Mouse (Mus musculus) megakaryocyte, embryonic 14.5 days (primary cell): ENCODE measurements around the gene Rpl22l1.

Source experiments
- FLI1 ChIP-seq: IDR thresholded peaks from 2 replicates; pipeline ENCODE4 v1.6.1; 2012; ENCODE audit warnings: low read length, inconsistent platforms, mixed read lengths
- GATA1 ChIP-seq: IDR thresholded peaks from 3 replicates; pipeline ENCODE4 v1.6.1; 2012; ENCODE audit warnings: mixed read lengths, low read length, inconsistent platforms, borderline replicate concordance

GRCm38 (mm10) chr3:28808039-28808643, 2.9 kb downstream of the Rpl22l1 start:
- TF ChIP-seq GATA1 (no peak), FLI1 (no peak)
